Mouse (Mus musculus) liver, adult 2 months (tissue): ENCODE data around the gene Ap4s1. TPM values are rescaled to one million over a fixed set of nuclear protein-coding genes. Genes with fewer than 3 reads are reported as not detected.

Source experiments
- DNase-seq: peaks from one replicate; pipeline ENCODE4 v3.0.0-alpha.2; 2011; ENCODE audit warnings: low read depth, low spot score; ENCODE audit errors: extremely low read depth
- H3K27ac ChIP-seq: fragments of 200-500 bp; replicated peaks from 2 replicates; pipeline ENCODE4 v1.5.1; 2012; ENCODE audit warnings: low read depth, mild to moderate bottlenecking, control low read depth, inconsistent platforms, low read length; ENCODE audit not compliant: insufficient read depth
- H3K27me3 ChIP-seq: fragments of 200-500 bp; 2 replicates; pipeline ENCODE4 v1.6.1; 2012; ENCODE audit warnings: mild to moderate bottlenecking, moderate library complexity, low read length, inconsistent platforms; ENCODE audit not compliant: control insufficient read depth, insufficient read depth
- H3K36me3 ChIP-seq: fragments of 200-500 bp; 2 replicates; pipeline ENCODE4 v1.6.1; 2012; ENCODE audit warnings: low read length, inconsistent platforms; ENCODE audit not compliant: control insufficient read depth, insufficient read depth
- H3K4me1 ChIP-seq: fragments of 200-500 bp; 2 replicates; pipeline ENCODE4 v1.6.1; 2011; ENCODE audit warnings: low read length; ENCODE audit not compliant: control insufficient read depth, insufficient read depth
- H3K4me3 ChIP-seq: fragments of 200-500 bp; 2 replicates; pipeline ENCODE4 v1.5.1; 2011; ENCODE audit warnings: low read depth, mild to moderate bottlenecking, control low read depth, low read length, moderate library complexity; ENCODE audit not compliant: insufficient read depth
- H3K79me2 ChIP-seq: fragments of 200-500 bp; 2 replicates; pipeline ENCODE4 v1.6.1; 2012; ENCODE audit warnings: inconsistent platforms, mild to moderate bottlenecking, low read length, moderate library complexity; ENCODE audit not compliant: control insufficient read depth, insufficient read depth
- H3K9ac ChIP-seq: fragments of 200-500 bp; 2 replicates; pipeline ENCODE4 v1.6.1; 2012; ENCODE audit warnings: low read depth, mild to moderate bottlenecking, control low read depth, inconsistent platforms, low read length
- CTCF ChIP-seq: fragments of 200-500 bp; IDR thresholded peaks from 2 replicates; pipeline ENCODE4 v1.5.1; 2011; ENCODE audit warnings: low read depth, low read length, control low read depth
- POLR2A ChIP-seq: fragments of 200-500 bp; IDR thresholded peaks from 2 replicates; pipeline ENCODE4 v1.6.1; 2011; ENCODE audit warnings: low read length, control low read depth; ENCODE audit not compliant: insufficient read depth; ENCODE audit errors: extremely low read depth
- WGBS: fragments of 180-500 bp; shearing (Covaris S2); methylation state at CpG from one replicate; pipeline ENCODE4 v1.1.7; 2018; 5-methylcytosine and 5-hydroxymethylcytosine counted together
- polyA plus RNA-seq: library from polyadenylated mRNA; depleted of rRNA; stranded (reverse); fragments of >200 nt; gene quantifications from 2 replicates; pipeline ENCODE4 v1.2.3, GENCODE M21; 2012
- total RNA-seq: library from RNA; depleted of rRNA; stranded (reverse); fragments of >200 nt; gene quantifications from 2 replicates; pipeline ENCODE4 v1.2.3, GENCODE M21; 2014

Ap4s1 gene
- total and polyA plus RNA-seq, 2 experiments: 4.4 to 20.3 TPM

GRCm38 (mm10) chr12:51736807-51737206 lies 46.0 kb downstream of the Ap4s1 start:
- no peak overlapping the region for H3K4me3 ChIP-seq
- H3K27ac ChIP-seq: no peak overlapping the region
- TF ChIP-seq CTCF (no peak), POLR2A (no peak)
- 0 out of 2 replicates have a peak, but pooled peaks cover 1% of the 10 kb centered on the region for H3K36me3 ChIP-seq
- no peaks in the 10 kb centered on the region for H3K4me1 ChIP-seq
- 35% methylated on average over 1 of the region's 1 CpGs for WGBS
- H3K9ac ChIP-seq: no peak overlapping the region
- no peaks in the 10 kb centered on the region for H3K27me3 ChIP-seq
- no peak for DNase-seq
- H3K79me2 ChIP-seq: no peaks in the 10 kb centered on the region

- no peaks in the 10 kb centered on the region for H3K27me3 ChIP-seq
- peaks cover 36% of the 10 kb centered on the region for H3K36me3 ChIP-seq
- no peak overlapping the region for H3K4me3 ChIP-seq
- H3K79me2 ChIP-seq: no peaks in the 10 kb centered on the region
- no peaks in the 10 kb centered on the region for H3K4me1 ChIP-seq
- H3K9ac ChIP-seq: no peak overlapping the region
- no peak for TF ChIP-seq POLR2A
- peak; percentile 60; the same call in 1 of the 2 replicates for TF ChIP-seq CTCF
- WGBS: 84% methylated on average over 6 of the region's 6 CpGs
- DNase-seq: no peak
- no peak overlapping the region for H3K27ac ChIP-seq
Observed at GRCm38 (mm10) chr12:51741690-51742089, 50.9 kb downstream of the Ap4s1 start.

GRCm38 (mm10) chr12:51744957-51745356 lies 54.1 kb downstream of the Ap4s1 start:
- Histone ChIP-seq H3K27ac (no peak overlapping the region), H3K79me2 (no peaks in the 10 kb centered on the region), H3K27me3 (no peaks in the 10 kb centered on the region), H3K4me1 (no peaks in the 10 kb centered on the region), H3K36me3 (peaks cover 60% of the 10 kb centered on the region), H3K4me3 (no peak overlapping the region), H3K9ac (no peak overlapping the region)
- TF ChIP-seq POLR2A (no peak), CTCF (no peak)
- no peak for DNase-seq
- whole genome bisulfite sequencing: 93% methylated on average over 6 of the region's 6 CpGs

GRCm38 (mm10) chr12:51747348-51747747 lies 56.5 kb downstream of the Ap4s1 start:
- Histone ChIP-seq H3K4me1 (no peaks in the 10 kb centered on the region), H3K79me2 (no peaks in the 10 kb centered on the region), H3K27me3 (no peaks in the 10 kb centered on the region), H3K4me3 (no peak overlapping the region), H3K9ac (no peak overlapping the region), H3K27ac (no peak overlapping the region), H3K36me3 (peaks cover 79% of the 10 kb centered on the region)
- 89% methylated on average over 2 of the region's 2 CpGs for WGBS
- no peak for TF ChIP-seq POLR2A
- TF ChIP-seq CTCF: no peak
- no peak for DNase-seq

- Histone ChIP-seq H3K27me3 (no peaks in the 10 kb centered on the region), H3K36me3 (peaks cover 77% of the 10 kb centered on the region), H3K9ac (no peak overlapping the region), H3K4me1 (peaks cover 8% of the 10 kb centered on the region; the same call in 1 of the 2 replicates), H3K79me2 (no peaks in the 10 kb centered on the region), H3K4me3 (no peak overlapping the region), H3K27ac (peak overlapping the region; percentile 7; the same call in 1 of the 2 replicates)
- peak; percentile 73 for DNase-seq
- 75% methylated on average over 12 of the region's 12 CpGs for WGBS
- TF ChIP-seq CTCF (no peak), POLR2A (no peak)
Observed at GRCm38 (mm10) chr12:51755938-51756598, 65.2 kb downstream of the Ap4s1 start.

- Histone ChIP-seq H3K9ac (no peak overlapping the region), H3K27me3 (no peaks in the 10 kb centered on the region), H3K79me2 (no peaks in the 10 kb centered on the region), H3K4me3 (no peak overlapping the region), H3K27ac (no peak overlapping the region), H3K4me1 (peaks cover 8% of the 10 kb centered on the region; the same call in 1 of the 2 replicates), H3K36me3 (peaks cover 76% of the 10 kb centered on the region)
- DNase-seq: no peak
- TF ChIP-seq CTCF (no peak), POLR2A (no peak)
Observed at GRCm38 (mm10) chr12:51756599-51756961, 65.7 kb downstream of the Ap4s1 start.
